Mouse (Mus musculus) spleen, postnatal 36 days (tissue): ENCODE data around the gene Hist1h2be.
"Not testable (repeated sequence)": the region's sequence is repeated elsewhere in the genome, so short reads cannot be mapped to it uniquely, and the experiment has no call there.

Experiments
- DNase-seq, 2 experiments: peaks; one replicate each; pipeline ENCODE4 v3.0.0; 2022; ENCODE audit warnings: low spot score in 2 of 2, mixed read lengths in 1 of 2

The Hist1h2be gene

GRCm38 (mm10) chr13:23551146-23551834 is 69.6 kb downstream of the Hist1h2be start, which contains the start of gene Hist1h4f:
Gene Hist1h4f (minus strand): TSS chr13:23551648.
- DNase-seq = peak; percentile 81 to 89

GRCm38 (mm10) chr13:23550761-23551145 is 70.2 kb downstream of the Hist1h2be start:
- DNase-seq = no peak

- DNase-seq = no peak
Measured at GRCm38 (mm10) chr13:23546694-23547093, 74.2 kb downstream of the Hist1h2be start.

GRCm38 (mm10) chr13:23544787-23545120 is 76.2 kb downstream of the Hist1h2be start:
- DNase-seq = not testable (repeated sequence)

GRCm38 (mm10) chr13:23543965-23544786 is 76.7 kb downstream of the Hist1h2be start, which contains the start of gene Hist1h3f:
Gene Hist1h3f (plus strand): TSS chr13:23544052.
- DNase-seq = peak; percentile 80 to 88

- peak; percentile 87 to 92 for DNase-seq
Measured at GRCm38 (mm10) chr13:23542999-23543607, 77.8 kb downstream of the Hist1h2be start, which contains the start of gene Hist1h2bh. Gene Hist1h2bh (minus strand): TSS chr13:23543392.

- not testable (repeated sequence) for DNase-seq
Measured at GRCm38 (mm10) chr13:23542225-23542980, 78.5 kb downstream of the Hist1h2be start.

- DNase-seq = no peak
Measured at GRCm38 (mm10) chr13:23541497-23541896, 79.4 kb downstream of the Hist1h2be start.

- DNase-seq = not testable (repeated sequence)
Measured at GRCm38 (mm10) chr13:23539821-23540220, 81.1 kb downstream of the Hist1h2be start.

GRCm38 (mm10) chr13:23538249-23538648 is 82.7 kb downstream of the Hist1h2be start:
- DNase-seq = no peak

GRCm38 (mm10) chr13:23537006-23537710 is 83.8 kb downstream of the Hist1h2be start:
- DNase-seq = no peak

GRCm38 (mm10) chr13:23536076-23536822 is 84.7 kb downstream of the Hist1h2be start:
- no peak for DNase-seq

GRCm38 (mm10) chr13:23535137-23536075 is 85.5 kb downstream of the Hist1h2be start, which contains the start of gene Hist1h3g:
Gene Hist1h3g (plus strand): TSS chr13:23535422.
- DNase-seq = peak; percentile 87 to 92

- no peak for DNase-seq
Measured at GRCm38 (mm10) chr13:23534368-23535131, 86.4 kb downstream of the Hist1h2be start.
